Mouse (Mus musculus) embryonic fibroblast, embryonic 13.5 days (primary cell): ENCODE results near the gene Celf2.

Source experiments
- CTCF ChIP-seq: IDR thresholded peaks from 2 replicates; pipeline ENCODE4 v1.5.1; 2011; ENCODE audit warnings: mild to moderate bottlenecking, control low read depth, low read length, moderate library complexity, borderline replicate concordance; ENCODE audit not compliant: insufficient read depth
- POLR2A ChIP-seq: IDR thresholded peaks from 2 replicates; pipeline ENCODE4 v1.6.1; 2011; ENCODE audit warnings: low read depth, mild to moderate bottlenecking, control low read depth, low read length, moderate library complexity

DNA sequence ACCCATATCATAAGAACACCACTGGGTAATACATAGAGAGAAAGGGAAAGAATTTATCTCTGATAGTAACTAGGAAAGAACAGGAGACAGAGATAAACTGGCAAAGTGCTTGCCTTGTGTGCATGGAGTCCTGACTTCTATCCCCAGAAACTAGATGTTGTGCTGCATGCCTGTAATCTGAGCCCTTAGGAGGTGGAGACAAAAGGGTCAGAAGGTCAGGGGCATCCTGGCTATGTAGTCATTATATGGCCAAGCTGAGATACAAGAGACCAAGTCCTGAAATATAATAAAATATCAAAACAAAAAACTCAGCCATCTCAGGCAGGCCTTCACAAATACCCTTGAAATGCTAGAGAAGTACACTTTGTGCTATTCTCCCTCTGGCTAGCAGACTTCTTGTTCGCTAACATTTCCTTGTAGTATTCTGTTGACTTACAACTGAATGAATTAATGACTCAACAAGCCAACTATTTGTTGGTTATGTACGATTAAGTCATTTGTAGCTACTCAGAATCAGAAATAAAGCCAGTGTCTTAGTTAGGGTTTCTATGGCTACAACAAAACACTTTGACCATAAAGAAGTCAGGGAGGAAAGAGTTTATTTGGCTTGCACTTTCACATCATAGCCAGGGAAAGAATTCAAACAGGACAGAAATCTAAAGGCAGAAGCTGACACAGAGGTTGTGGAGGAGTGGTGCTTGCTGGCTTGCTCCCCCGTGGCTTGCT lies 284.9 kb downstream of the Celf2 start:
- TF ChIP-seq POLR2A, result no peak
- TF ChIP-seq CTCF, result no peak
